16 mouse cellular contexts compared by ENCODE assay signal in the genomic region with DNA sequence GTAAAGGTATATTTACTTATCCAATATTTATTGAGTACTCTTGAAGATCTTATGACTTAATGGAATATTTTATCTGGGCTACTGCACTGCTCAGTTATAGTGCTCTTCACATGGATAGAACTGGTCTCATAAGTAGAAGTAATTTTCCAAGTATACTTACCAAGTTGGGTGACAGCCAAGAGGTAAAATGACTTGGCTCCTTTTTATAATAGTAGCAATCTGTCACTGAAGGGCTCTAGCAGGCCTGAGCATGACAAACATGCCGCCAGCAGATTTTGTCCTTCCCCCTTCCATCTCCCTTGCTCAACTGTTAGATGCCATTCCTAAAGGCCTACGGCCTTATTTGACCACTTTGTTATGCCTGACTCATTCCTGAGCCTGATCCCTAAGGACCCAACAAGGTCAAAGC. TPM values are rescaled to one million over a fixed set of nuclear protein-coding genes. Genes with fewer than 3 reads are reported as not detected.
DNase-seq lines count a peak whose midpoint lies in the region; ATAC-seq and TF ChIP-seq lines count a peak whose summit lies in the region.
"Had no signal": no experiment of that assay in that cellular context is flagged by ENCODE, and none has a peak within 500 bp of the region (broad histone marks: within the 10 kb centered on the region; RNA-seq: fewer than 3 reads in every experiment).

No protein-coding gene starts in this region.

- H3K27me3 ChIP-seq in liver, embryonic 12.5 days (replicated peaks) = no peaks in the 10 kb centered on the region
- H3K27me3 ChIP-seq in liver, embryonic 15.5 days = no peaks in the 10 kb centered on the region
- H3K27me3 ChIP-seq in stomach, embryonic 15.5 days (replicated peaks) = no peaks in the 10 kb centered on the region
- H3K27me3 ChIP-seq in midbrain, postnatal 0 days (ENCODE audit: insufficient read depth, low read length) = no peaks in the 10 kb centered on the region
- H3K27me3 ChIP-seq: midbrain, embryonic 13.5 days had no signal

- no peak; the same call in 1 of the 2 replicates for ATAC-seq in liver, embryonic 12.5 days
- no peak for ATAC-seq in liver, embryonic 15.5 days (ENCODE audit: insufficient read depth)
- ATAC-seq in stomach, embryonic 15.5 days (ENCODE audit: insufficient read depth, low FRiP score, low read depth) = peak; percentile 54
- ATAC-seq in midbrain, postnatal 0 days (ENCODE audit: low FRiP score) = no peak
- ATAC-seq: inflammation-experienced regulatory T-cells, adult 6 months; midbrain, embryonic 13.5 days had no signal

- 75% methylated on average over 2 of the region's 2 CpGs for WGBS in liver, embryonic 12.5 days (ENCODE audit: insufficient replicate concordance)
- 91% methylated on average over 2 of the region's 2 CpGs for WGBS in liver, embryonic 15.5 days (ENCODE audit: insufficient replicate concordance)
- WGBS in stomach, embryonic 15.5 days = 77% methylated on average over 2 of the region's 2 CpGs
- WGBS in midbrain, postnatal 0 days = 95% methylated on average over 2 of the region's 2 CpGs

- peaks cover 52% of the 10 kb centered on the region for H3K4me1 ChIP-seq in liver, embryonic 12.5 days
- peaks cover 30% of the 10 kb centered on the region for H3K4me1 ChIP-seq in liver, embryonic 15.5 days (replicated peaks)
- H3K4me1 ChIP-seq in stomach, embryonic 15.5 days = 0 out of 2 replicates have a peak, but pooled peaks cover 4% of the 10 kb centered on the region
- no peaks in the 10 kb centered on the region for H3K4me1 ChIP-seq in midbrain, postnatal 0 days (ENCODE audit: insufficient read depth, low read length)

- H3K9ac ChIP-seq in liver, embryonic 12.5 days = no peak overlapping the region
- no peak overlapping the region for H3K9ac ChIP-seq in liver, embryonic 15.5 days
- no peak overlapping the region for H3K9ac ChIP-seq in stomach, embryonic 15.5 days
- no peak overlapping the region for H3K9ac ChIP-seq in midbrain, postnatal 0 days (replicated peaks; ENCODE audit: low read length, poor library complexity, severe bottlenecking)
- H3K9ac ChIP-seq: midbrain, embryonic 13.5 days had no signal

- no peak overlapping the region for H3K4me3 ChIP-seq in liver, embryonic 12.5 days
- no peak overlapping the region for H3K4me3 ChIP-seq in liver, embryonic 15.5 days (replicated peaks)
- no peak overlapping the region for H3K4me3 ChIP-seq in stomach, embryonic 15.5 days (replicated peaks)
- no peak overlapping the region for H3K4me3 ChIP-seq in midbrain, postnatal 0 days (ENCODE audit: low read depth, low read length)
- H3K4me3 ChIP-seq: left cerebral cortex, adult 2 months; midbrain, embryonic 13.5 days had no signal

- peak overlapping the region; percentile 53 for H3K4me2 ChIP-seq in liver, embryonic 12.5 days
- H3K4me2 ChIP-seq in liver, embryonic 15.5 days = peak overlapping the region; percentile 42
- no peak overlapping the region for H3K4me2 ChIP-seq in stomach, embryonic 15.5 days
- no peak overlapping the region for H3K4me2 ChIP-seq in midbrain, postnatal 0 days (ENCODE audit: low read depth, low read length, poor library complexity, severe bottlenecking)
- H3K4me2 ChIP-seq: heart, embryonic 11.5 days; midbrain, embryonic 13.5 days had no signal

- no peak for TF ChIP-seq CTCF in midbrain, postnatal 0 days (IDR thresholded peaks at IDR 0.05)

- no peaks in the 10 kb centered on the region for H3K36me3 ChIP-seq in liver, embryonic 12.5 days
- no peaks in the 10 kb centered on the region for H3K36me3 ChIP-seq in liver, embryonic 15.5 days (replicated peaks)
- no peaks in the 10 kb centered on the region for H3K36me3 ChIP-seq in stomach, embryonic 15.5 days
- H3K36me3 ChIP-seq in midbrain, postnatal 0 days (ENCODE audit: insufficient read depth, low read length) = no peaks in the 10 kb centered on the region
- H3K36me3 ChIP-seq: midbrain, embryonic 13.5 days had no signal

- no peaks in the 10 kb centered on the region for H3K9me3 ChIP-seq in liver, embryonic 12.5 days (replicated peaks)
- no peaks in the 10 kb centered on the region for H3K9me3 ChIP-seq in liver, embryonic 15.5 days (replicated peaks)
- H3K9me3 ChIP-seq in stomach, embryonic 15.5 days = no peaks in the 10 kb centered on the region
- H3K9me3 ChIP-seq in midbrain, postnatal 0 days (ENCODE audit: low read length) = no peaks in the 10 kb centered on the region

- H3K27ac ChIP-seq in liver, embryonic 12.5 days = peak overlapping the region; percentile 81
- H3K27ac ChIP-seq in liver, embryonic 15.5 days (replicated peaks) = peak overlapping the region; percentile 51; the same call in 1 of the 2 replicates
- no peak overlapping the region for H3K27ac ChIP-seq in stomach, embryonic 15.5 days
- no peak overlapping the region for H3K27ac ChIP-seq in midbrain, postnatal 0 days (ENCODE audit: low read depth, low read length)
- H3K27ac ChIP-seq: left cerebral cortex, adult 2 months; midbrain, embryonic 13.5 days had no signal

- peak; percentile 47 for DNase-seq in adrenal gland, adult 2 months
- DNase-seq in adrenal gland, adult 8-10 months = no peak
- no peak for DNase-seq in liver
- DNase-seq in midbrain, postnatal 0 days (ENCODE audit: low spot score) = no peak
- DNase-seq in cerebellum, adult 9-10 months = no peak
- DNase-seq: cerebellum, adult 18-20 months; gastrocnemius, postnatal 14 days; thymus, postnatal 36 days had no signal

RNA-seq across cellular contexts. Expression of gene 4930550C14Rik, which starts 6.8 kb away (rescaled TPM):
- total RNA-seq in adrenal gland, adult 2 months (2021) = 1 to 10 TPM; 1.2 to 2.3 TPM
- 0.09 TPM in 1 of 2 replicates, not detected in the other for polyA plus RNA-seq in adrenal gland, adult 2 months (2012; rRNA removed)
- total RNA-seq in adrenal gland, adult 8-10 months (2022) = 1 to 10 TPM; 1.4 to 4.8 (median 2.7) TPM
- polyA plus RNA-seq in liver, embryonic 12.5 days (2016; fragmentation: Nextera tagmentation; extraction: Ambion mirVana) = 0.89 and 1.0 TPM in 2 replicates
- 0.66 and 0.88 TPM in 2 replicates for polyA plus RNA-seq in liver, embryonic 15.5 days (2015; fragmentation: Nextera tagmentation; extraction: Ambion mirVana)
- polyA plus RNA-seq in stomach, embryonic 15.5 days (2015; fragmentation: Nextera tagmentation; extraction: Ambion mirVana) = 0.55 and 1.0 TPM in 2 replicates
- 0.71 TPM in 1 of 2 replicates, not detected in the other for total RNA-seq in midbrain, postnatal 0 days (2014; rRNA removed)
- polyA plus RNA-seq in midbrain, postnatal 0 days (2015; fragmentation: Nextera tagmentation; extraction: Ambion mirVana) = 0.36 and 0.49 TPM in 2 replicates
- polyA plus RNA-seq: liver, adult 2 months had no signal

RNA-seq across cellular contexts. Expression of gene Kdelc2, which starts 25.1 kb away (rescaled TPM):
- total RNA-seq in adrenal gland, adult 2 months (2021) = 10 to 100 TPM; 11.2 to 11.5 TPM
- 8.4 and 9.1 TPM in 2 replicates for polyA plus RNA-seq in adrenal gland, adult 2 months (2012; rRNA removed)
- total RNA-seq in adrenal gland, adult 8-10 months (2022) = 10 to 100 TPM in 3 of 4 experiments, 1 to 10 TPM in 1; 9.7 to 13.6 (median 10.5) TPM
- 7.3 and 8.3 TPM in 2 replicates for polyA plus RNA-seq in liver, embryonic 12.5 days (2016; fragmentation: Nextera tagmentation; extraction: Ambion mirVana)
- 4.1 and 5.1 TPM in 2 replicates for polyA plus RNA-seq in liver, embryonic 15.5 days (2015; fragmentation: Nextera tagmentation; extraction: Ambion mirVana)
- polyA plus RNA-seq in stomach, embryonic 15.5 days (2015; fragmentation: Nextera tagmentation; extraction: Ambion mirVana) = 30.9 and 31.0 TPM in 2 replicates
- 5.9 TPM in 2 replicates for total RNA-seq in midbrain, postnatal 0 days (2014; rRNA removed)
- polyA plus RNA-seq in midbrain, postnatal 0 days (2015; fragmentation: Nextera tagmentation; extraction: Ambion mirVana) = 6.4 and 7.0 TPM in 2 replicates

Comparison
In these comparisons a context has a peak if more than half of its experiments do, and no peak if none do; other contexts are left out.
1. H3K27ac ChIP-seq: peak in liver, embryonic 12.5 days (single experiment) and liver, embryonic 15.5 days (single experiment); none in stomach, embryonic 15.5 days (single experiment) and midbrain, postnatal 0 days (single experiment).
2. H3K4me2 ChIP-seq: peak in liver, embryonic 12.5 days (single experiment) and liver, embryonic 15.5 days (single experiment); none in stomach, embryonic 15.5 days (single experiment) and midbrain, postnatal 0 days (single experiment).